Mouse (Mus musculus) CH12.LX (cell line): ENCODE data around the gene Acyp1.

Source experiments
- CTCF ChIP-seq, 2 experiments: IDR thresholded peaks in 1 of 2; conservative IDR thresholded peaks in 1 of 2; 2 replicates each; pipeline ENCODE4 v1.5.1; 2011 to 2012; ENCODE audit warnings: low read depth in 2 of 2, low read length in 2 of 2, improper control_type of control experiment in 1 of 2, inconsistent platforms in 1 of 2, mild to moderate bottlenecking in 1 of 2, moderate library complexity in 1 of 2
- E2F4 ChIP-seq: IDR thresholded peaks from 2 replicates; pipeline ENCODE4 v1.6.1; 2011; ENCODE audit warnings: low read depth, low read length, improper control_type of control experiment; ENCODE audit not compliant: insufficient replicate concordance
- ELF1 ChIP-seq: IDR thresholded peaks from 2 replicates; pipeline ENCODE4 v1.6.1; 2014; ENCODE audit warnings: low read depth, mild to moderate bottlenecking, inconsistent platforms, low read length, improper control_type of control experiment
- EP300 ChIP-seq: IDR thresholded peaks from 2 replicates; pipeline ENCODE4 v1.6.1; 2011; ENCODE audit warnings: low read length, improper control_type of control experiment
- JUN ChIP-seq: IDR thresholded peaks from 2 replicates; pipeline ENCODE4 v1.6.1; 2011; ENCODE audit warnings: low read depth, mild to moderate bottlenecking, low read length, improper control_type of control experiment, moderate library complexity; ENCODE audit not compliant: insufficient read depth
- KAT2A ChIP-seq: IDR thresholded peaks from 2 replicates; pipeline ENCODE4 v1.6.1; 2012; ENCODE audit warnings: low read length, improper control_type of control experiment, inconsistent platforms; ENCODE audit not compliant: insufficient replicate concordance
- MAX ChIP-seq: IDR thresholded peaks from 2 replicates; pipeline ENCODE4 v1.6.1; 2011; ENCODE audit warnings: low read length, improper control_type of control experiment
- POLR2A ChIP-seq: IDR thresholded peaks from 2 replicates; pipeline ENCODE4 v1.6.1; 2011; ENCODE audit warnings: low read depth, mild to moderate bottlenecking, improper control_type of control experiment, low read length
- TBP ChIP-seq: conservative IDR thresholded peaks from 2 replicates; pipeline ENCODE4 v1.6.1; 2011; ENCODE audit warnings: low read depth, low read length, improper control_type of control experiment
- USF1 ChIP-seq: IDR thresholded peaks from 2 replicates; pipeline ENCODE4 v1.6.1; 2014; ENCODE audit warnings: low read depth, mild to moderate bottlenecking, inconsistent platforms, low read length, improper control_type of control experiment
- ZC3H11A ChIP-seq: IDR thresholded peaks from 2 replicates; pipeline ENCODE4 v1.6.1; 2012; ENCODE audit warnings: low read depth, mild to moderate bottlenecking, inconsistent platforms, low read length, improper control_type of control experiment
- ZNF384 ChIP-seq: IDR thresholded peaks from 2 replicates; pipeline ENCODE4 v1.6.1; 2012; ENCODE audit warnings: low read depth, low read length, improper control_type of control experiment, inconsistent platforms

- TF ChIP-seq TBP: no peak
- TF ChIP-seq CTCF (conservative IDR thresholded peaks at IDR 0.05 in 1 of 2, IDR thresholded peaks at IDR 0.05 in 1 of 2; ENCODE audit: low read depth in 2 of 2, low read length in 2 of 2): no peak
- TF ChIP-seq MAX: no peak
- no peak for TF ChIP-seq POLR2A
- TF ChIP-seq ELF1: no peak
- no peak for TF ChIP-seq EP300
- no peak for TF ChIP-seq USF1
- TF ChIP-seq KAT2A: no peak
- TF ChIP-seq JUN: no peak
- TF ChIP-seq ZNF384: peak; percentile 71; the same call in 1 of the 2 replicates
- no peak for TF ChIP-seq E2F4
- no peak for TF ChIP-seq ZC3H11A
These were observed 7.2 kb downstream of the Acyp1 start for GRCm38 (mm10) chr12:85280845-85281651.
